Mouse (Mus musculus) embryonic fibroblast, embryonic 13.5 days (primary cell): ENCODE measurements around the gene Dennd2a.

Experiments
- CTCF ChIP-seq: IDR thresholded peaks from 2 replicates; pipeline ENCODE4 v1.5.1; 2011; ENCODE audit warnings: mild to moderate bottlenecking, control low read depth, low read length, moderate library complexity, borderline replicate concordance; ENCODE audit not compliant: insufficient read depth
- POLR2A ChIP-seq: IDR thresholded peaks from 2 replicates; pipeline ENCODE4 v1.6.1; 2011; ENCODE audit warnings: low read depth, mild to moderate bottlenecking, control low read depth, low read length, moderate library complexity

GRCm38 (mm10) chr6:39601828-39602227 lies 44.2 kb upstream of the Dennd2a start:
- TF ChIP-seq POLR2A, result no peak
- no peak for TF ChIP-seq CTCF
